16 mouse cellular contexts compared by ENCODE assay signal in genomic region chr17:23518701-23519423, GRCm38 (mm10). TPM values are rescaled to one million over a fixed set of nuclear protein-coding genes. Genes with fewer than 3 reads are reported as not detected.
DNase-seq lines count a peak whose midpoint lies in the region; ATAC-seq lines count a peak whose summit lies in the region.
"Had no signal": no experiment of that assay in that cellular context is flagged by ENCODE, and none has a peak within 500 bp of the region (broad histone marks: within the 10 kb centered on the region; RNA-seq: fewer than 3 reads in every experiment).

No protein-coding gene starts in this region.

- no peaks in the 10 kb centered on the region for H3K4me1 ChIP-seq in forebrain, embryonic 11.5 days (replicated peaks; ENCODE audit: control insufficient read depth, insufficient read depth, low read length)
- no peaks in the 10 kb centered on the region for H3K4me1 ChIP-seq in forebrain, embryonic 14.5 days (ENCODE audit: control insufficient read depth, insufficient read depth, low read length)
- H3K4me1 ChIP-seq in kidney, embryonic 14.5 days (ENCODE audit: control insufficient read depth, insufficient read depth, low read length), result no peaks in the 10 kb centered on the region
- no peaks in the 10 kb centered on the region for H3K4me1 ChIP-seq in embryonic facial prominence, embryonic 13.5 days

- no peak overlapping the region for H3K4me3 ChIP-seq in forebrain, embryonic 11.5 days (ENCODE audit: low read depth, low read length)
- no peak overlapping the region for H3K4me3 ChIP-seq in forebrain, embryonic 14.5 days (ENCODE audit: low read depth, low read length)
- no peak overlapping the region for H3K4me3 ChIP-seq in kidney, embryonic 14.5 days (ENCODE audit: low read length)
- no peak overlapping the region for H3K4me3 ChIP-seq in embryonic facial prominence, embryonic 13.5 days
- H3K4me3 ChIP-seq: myocyte had no signal

- peaks cover 8% of the 10 kb centered on the region for H3K9me3 ChIP-seq in forebrain, embryonic 11.5 days (ENCODE audit: control insufficient read depth, low read length)
- peaks cover 9% of the 10 kb centered on the region; the same call in 1 of the 2 replicates for H3K9me3 ChIP-seq in forebrain, embryonic 14.5 days (replicated peaks; ENCODE audit: control insufficient read depth, low read length)
- H3K9me3 ChIP-seq in kidney, embryonic 14.5 days (ENCODE audit: control insufficient read depth, low read length), result no peaks in the 10 kb centered on the region
- H3K9me3 ChIP-seq in embryonic facial prominence, embryonic 13.5 days, result no peaks in the 10 kb centered on the region; the same call in 1 of the 2 replicates

- H3K4me2 ChIP-seq in forebrain, embryonic 11.5 days (ENCODE audit: low read depth, low read length, severe bottlenecking), result no peak overlapping the region
- H3K4me2 ChIP-seq in forebrain, embryonic 14.5 days (ENCODE audit: low read length), result no peak overlapping the region
- H3K4me2 ChIP-seq in kidney, embryonic 14.5 days (replicated peaks; ENCODE audit: low read depth, low read length), result no peak overlapping the region
- H3K4me2 ChIP-seq in embryonic facial prominence, embryonic 13.5 days, result no peak overlapping the region

- DNase-seq in forebrain, embryonic 11.5 days (ENCODE audit: low spot score), result no peak
- no peak for DNase-seq in forebrain, embryonic 14.5 days (ENCODE audit: low spot score)
- DNase-seq in kidney, adult 9 months, result no peak
- DNase-seq in urinary bladder, postnatal 25 days (ENCODE audit: low spot score), result no peak
- DNase-seq in layer of hippocampus, postnatal 10 days (ENCODE audit: low spot score in 2 of 2), result no peak
- DNase-seq: adrenal gland, postnatal 36 days; cerebellum, adult 11 months; gastrocnemius, postnatal 25 days; lung, postnatal 14 days; retina, postnatal 1 day had no signal

- WGBS in forebrain, embryonic 11.5 days, result 69% methylated on average over 2 of the region's 2 CpGs
- 73% methylated on average over 2 of the region's 2 CpGs for WGBS in forebrain, embryonic 14.5 days
- WGBS in kidney, embryonic 14.5 days, result 78% methylated on average over 2 of the region's 2 CpGs
- 67% methylated on average over 2 of the region's 2 CpGs for WGBS in embryonic facial prominence, embryonic 13.5 days

- no peak overlapping the region for H3K27ac ChIP-seq in forebrain, embryonic 11.5 days (ENCODE audit: low read depth, low read length)
- H3K27ac ChIP-seq in forebrain, embryonic 14.5 days (ENCODE audit: low read depth, low read length), result no peak overlapping the region
- H3K27ac ChIP-seq in kidney, embryonic 14.5 days (ENCODE audit: low read depth, low read length), result no peak overlapping the region
- H3K27ac ChIP-seq in embryonic facial prominence, embryonic 13.5 days, result no peak overlapping the region

- no peak overlapping the region for H3K9ac ChIP-seq in forebrain, embryonic 11.5 days (ENCODE audit: low read length)
- H3K9ac ChIP-seq in forebrain, embryonic 14.5 days (ENCODE audit: low read length), result no peak overlapping the region
- no peak overlapping the region for H3K9ac ChIP-seq in kidney, embryonic 14.5 days (ENCODE audit: low read depth, low read length)
- no peak overlapping the region for H3K9ac ChIP-seq in embryonic facial prominence, embryonic 13.5 days

- peak; percentile 60; the same call in 1 of the 2 replicates for ATAC-seq in forebrain, embryonic 11.5 days (replicated peaks; ENCODE audit: low FRiP score)
- no peak for ATAC-seq in forebrain, embryonic 14.5 days
- ATAC-seq in kidney, embryonic 14.5 days (ENCODE audit: low FRiP score, low TSS enrichment), result 0 out of 2 replicates have a peak, but pooled peaks have one; percentile 35
- ATAC-seq in embryonic facial prominence, embryonic 13.5 days (ENCODE audit: insufficient number of reproducible peaks, insufficient read depth, low FRiP score, low TSS enrichment, low read depth), result peak; percentile 78
- ATAC-seq in megakaryocyte-erythroid progenitor cell, adult 5-6 weeks (replicated peaks; ENCODE audit: low FRiP score, low TSS enrichment, poor library complexity, severe bottlenecking), result peak; percentile 57
- ATAC-seq: forebrain, embryonic 16.5 days had no signal

- H3K36me3 ChIP-seq in forebrain, embryonic 11.5 days (ENCODE audit: control insufficient read depth, insufficient read depth, low read length), result no peaks in the 10 kb centered on the region
- H3K36me3 ChIP-seq in forebrain, embryonic 14.5 days (ENCODE audit: control insufficient read depth, insufficient read depth, low read length), result no peaks in the 10 kb centered on the region
- no peaks in the 10 kb centered on the region for H3K36me3 ChIP-seq in kidney, embryonic 14.5 days (ENCODE audit: control insufficient read depth, insufficient read depth, low read length)
- no peaks in the 10 kb centered on the region for H3K36me3 ChIP-seq in embryonic facial prominence, embryonic 13.5 days

- H3K27me3 ChIP-seq in forebrain, embryonic 11.5 days (ENCODE audit: control insufficient read depth, insufficient read depth, low read length), result no peaks in the 10 kb centered on the region
- no peaks in the 10 kb centered on the region for H3K27me3 ChIP-seq in forebrain, embryonic 14.5 days (replicated peaks; ENCODE audit: control insufficient read depth, insufficient read depth, low read length)
- H3K27me3 ChIP-seq in kidney, embryonic 14.5 days (ENCODE audit: control insufficient read depth, insufficient read depth, low read length), result no peaks in the 10 kb centered on the region
- no peaks in the 10 kb centered on the region for H3K27me3 ChIP-seq in embryonic facial prominence, embryonic 13.5 days

RNA-seq across cellular contexts. Expression of gene Vmn2r117, which starts 39.4 kb away (rescaled TPM):
- not detected in 2 replicates for polyA plus RNA-seq in forebrain, embryonic 11.5 days (2014; fragmentation: Nextera tagmentation; extraction: Ambion mirVana)
- not detected in 2 replicates for polyA plus RNA-seq in forebrain, embryonic 14.5 days (2014; fragmentation: Nextera tagmentation; extraction: Ambion mirVana)
- not detected in 2 replicates for polyA plus RNA-seq in kidney, embryonic 14.5 days (2014; fragmentation: Nextera tagmentation; extraction: Ambion mirVana)
- polyA plus RNA-seq in embryonic facial prominence, embryonic 13.5 days (2015; fragmentation: Nextera tagmentation; extraction: Ambion mirVana), result not detected in 2 replicates
- total RNA-seq in megakaryocyte-erythroid progenitor cell, adult 5-6 weeks (2014; fragmentation: Nextera tagmentation), result not detected in 2 replicates
- total RNA-seq in megakaryocyte-erythroid progenitor cell, adult 5-6 weeks (2017), result not detected in 2 replicates
- total RNA-seq in layer of hippocampus, postnatal 10 days (2021), result not detected
- total RNA-seq: adrenal gland, postnatal 36 days; gastrocnemius, postnatal 25 days had no signal
- polyA plus RNA-seq: forebrain, embryonic 16.5 days; myocyte; thymus, postnatal 0 days had no signal

RNA-seq across cellular contexts. Expression of gene Zfp213, which starts 45.2 kb away (rescaled TPM):
- polyA plus RNA-seq in forebrain, embryonic 11.5 days (2014; fragmentation: Nextera tagmentation; extraction: Ambion mirVana), result 28.1 and 29.9 TPM in 2 replicates
- 17.6 and 20.9 TPM in 2 replicates for polyA plus RNA-seq in forebrain, embryonic 14.5 days (2014; fragmentation: Nextera tagmentation; extraction: Ambion mirVana)
- 19.5 and 24.9 TPM in 2 replicates for polyA plus RNA-seq in kidney, embryonic 14.5 days (2014; fragmentation: Nextera tagmentation; extraction: Ambion mirVana)
- polyA plus RNA-seq in embryonic facial prominence, embryonic 13.5 days (2015; fragmentation: Nextera tagmentation; extraction: Ambion mirVana), result 20.0 and 22.5 TPM in 2 replicates
- total RNA-seq in megakaryocyte-erythroid progenitor cell, adult 5-6 weeks (2014; fragmentation: Nextera tagmentation), result 7.4 and 7.8 TPM in 2 replicates
- total RNA-seq in megakaryocyte-erythroid progenitor cell, adult 5-6 weeks (2017), result 4.9 and 7.5 TPM in 2 replicates
- total RNA-seq in layer of hippocampus, postnatal 10 days (2021), result 1 to 10 TPM; 6.4 to 7.2 TPM
